Mouse (Mus musculus) adrenal gland, postnatal 10 days (tissue): Measurements from ENCODE around the gene Plekho1. TPM values are rescaled to one million over a fixed set of nuclear protein-coding genes. Genes with fewer than 3 reads are reported as not detected.
"Not testable (repeated sequence)": the region's sequence is repeated elsewhere in the genome, so short reads cannot be mapped to it uniquely, and the experiment has no call there.

Experiments
- DNase-seq: peaks from one replicate; pipeline ENCODE4 v3.0.0; 2021; ENCODE audit warnings: mixed read lengths
- total RNA-seq, 2 experiments: library from RNA; stranded (reverse); gene quantifications; 2 replicates each; pipeline ENCODE4 v1.2.3; 2021

Plekho1 gene
- total RNA-seq, 2 experiments from 2014 or later: 34.0 to 36.7 TPM

GRCm38 (mm10) chr3:95980276-95980970 lies 15.4 kb downstream of the Plekho1 start:
- DNase-seq: no peak

- no peak for DNase-seq
Observed at GRCm38 (mm10) chr3:95978265-95978664, 17.5 kb downstream of the Plekho1 start.

- not testable (repeated sequence) for DNase-seq
Observed at GRCm38 (mm10) chr3:95977587-95977986, 18.2 kb downstream of the Plekho1 start.

GRCm38 (mm10) chr3:95977079-95977478 lies 18.7 kb downstream of the Plekho1 start:
- no peak for DNase-seq

GRCm38 (mm10) chr3:95972873-95973634 lies 22.7 kb downstream of the Plekho1 start:
- DNase-seq: no peak

- DNase-seq: no peak
Observed at GRCm38 (mm10) chr3:95972251-95972872, 23.4 kb downstream of the Plekho1 start.

GRCm38 (mm10) chr3:95970661-95971060 lies 25.1 kb downstream of the Plekho1 start:
- DNase-seq: not testable (repeated sequence)

GRCm38 (mm10) chr3:95969277-95969676 lies 26.5 kb downstream of the Plekho1 start:
- no peak for DNase-seq

GRCm38 (mm10) chr3:95965518-95966451 lies 30.0 kb downstream of the Plekho1 start:
- no peak for DNase-seq

GRCm38 (mm10) chr3:95963681-95964080 lies 32.1 kb downstream of the Plekho1 start:
- DNase-seq: peak; percentile 32

GRCm38 (mm10) chr3:95963230-95963629 lies 32.6 kb downstream of the Plekho1 start:
- no peak for DNase-seq

- DNase-seq: not testable (repeated sequence)
Observed at GRCm38 (mm10) chr3:95962182-95962581, 33.6 kb downstream of the Plekho1 start.

- DNase-seq: no peak
Observed at GRCm38 (mm10) chr3:95959807-95960206, 36.0 kb downstream of the Plekho1 start.

- DNase-seq: peak; percentile 26
Observed at GRCm38 (mm10) chr3:95959082-95959481, 36.7 kb downstream of the Plekho1 start.

GRCm38 (mm10) chr3:95957359-95958148 lies 38.2 kb downstream of the Plekho1 start:
- DNase-seq: peak; percentile 58

- DNase-seq: no peak
Observed at GRCm38 (mm10) chr3:95955318-95955717, 40.5 kb downstream of the Plekho1 start.

GRCm38 (mm10) chr3:95954648-95955173 lies 41.1 kb downstream of the Plekho1 start:
- not testable (repeated sequence) for DNase-seq

- no peak for DNase-seq
Observed at GRCm38 (mm10) chr3:95953522-95953921, 42.3 kb downstream of the Plekho1 start.

- no peak for DNase-seq
Observed at GRCm38 (mm10) chr3:95953023-95953422, 42.8 kb downstream of the Plekho1 start.

GRCm38 (mm10) chr3:95951566-95951965 lies 44.2 kb downstream of the Plekho1 start:
- not testable (repeated sequence) for DNase-seq
